Mouse (Mus musculus): ENCODE results near the gene Tbc1d5.

DNA sequence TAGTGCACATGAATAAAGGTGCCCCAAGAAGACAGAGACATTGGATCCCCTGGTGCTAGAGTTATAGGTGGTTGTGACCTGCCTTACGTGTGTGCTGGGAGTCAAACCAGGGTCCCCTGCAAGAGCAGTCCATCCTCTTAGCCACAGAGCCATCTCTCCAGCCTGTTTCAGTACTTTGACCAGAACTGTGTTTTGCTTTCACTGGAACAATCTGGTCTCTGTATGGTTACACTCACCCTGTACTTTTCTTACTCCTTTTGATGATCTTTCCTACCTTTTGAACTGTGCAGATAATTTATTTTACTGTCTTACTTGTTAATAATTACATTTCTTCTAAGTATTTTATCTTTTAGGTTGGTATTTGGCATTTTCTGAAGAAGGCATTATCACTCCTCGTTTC is 387.5 kb downstream of the Tbc1d5 start:
- TF ChIP-seq EP300 (IDR thresholded peaks at IDR 0.05; ENCODE audit: low read depth) (no peak), CTCF (IDR thresholded peaks at IDR 0.05; ENCODE audit: low read depth) (no peak)
